Mouse (Mus musculus): ENCODE measurements at regions not wholly inside any gene's neighbourhood (a gene's known extent, or its start where the extent isn't known, plus 50 kb on each side); places are given as distances from the start of the nearest gene placed in this dataset.

DNA sequence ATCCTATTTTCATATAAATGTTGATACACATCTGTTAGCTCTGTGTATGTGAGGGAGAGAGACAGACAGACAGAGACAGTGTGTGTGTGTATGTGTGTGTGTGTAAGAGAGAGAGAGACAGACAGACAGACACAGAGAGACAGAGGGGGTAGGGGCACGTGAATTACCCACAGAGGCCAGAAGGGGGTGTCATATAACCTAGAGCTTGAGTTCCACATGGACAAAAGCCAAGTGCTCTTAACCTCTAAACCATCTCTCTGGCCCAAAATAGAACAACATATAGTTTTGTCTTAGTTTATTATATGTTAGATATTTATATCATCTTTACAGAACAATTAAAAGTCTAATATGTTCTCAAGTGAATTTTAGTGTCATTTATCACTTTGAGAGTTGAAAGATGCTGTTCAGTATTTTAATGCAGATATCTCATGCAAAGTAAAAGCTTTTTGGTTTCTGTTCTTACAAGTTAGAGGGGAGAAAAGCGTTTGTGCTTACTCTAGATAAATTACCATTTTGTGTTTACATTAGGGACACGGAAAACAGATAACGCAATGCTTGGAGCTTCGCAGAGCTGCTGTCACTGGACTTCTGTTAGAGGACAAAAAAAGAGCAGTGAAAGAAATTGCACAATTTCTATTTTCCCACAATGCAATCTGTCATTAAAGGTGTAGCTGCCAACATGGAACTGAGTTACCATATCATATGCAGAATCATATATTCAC lies 710.6 kb upstream of the Tmem132c start:
- no peak for TF ChIP-seq TCF12 (IDR thresholded peaks at IDR 0.05; ENCODE audit: low read depth, low read length)
- TF ChIP-seq POLR2A (IDR thresholded peaks at IDR 0.05; ENCODE audit: low read depth, low read length) = no peak
- TF ChIP-seq CTCF (conservative IDR thresholded peaks at IDR 0.05 in 1 of 2, IDR thresholded peaks at IDR 0.05 in 1 of 2; ENCODE audit: low read depth in 2 of 2, low read length in 2 of 2) = no peak
- TF ChIP-seq RAD21 (IDR thresholded peaks at IDR 0.05; ENCODE audit: low read depth, low read length) = no peak
- TF ChIP-seq ZC3H11A (IDR thresholded peaks at IDR 0.05; ENCODE audit: low read depth, low read length) = no peak
- TF ChIP-seq TBP (conservative IDR thresholded peaks at IDR 0.05; ENCODE audit: low read depth, low read length) = no peak

Measured in CH12.LX (cell line).